Mouse (Mus musculus): ENCODE measurements around the gene Serpina3m.
"Not testable (repeated sequence)": the region's sequence is repeated elsewhere in the genome, so short reads cannot be mapped to it uniquely, and the experiment has no call there.

The Serpina3m gene

DNA sequence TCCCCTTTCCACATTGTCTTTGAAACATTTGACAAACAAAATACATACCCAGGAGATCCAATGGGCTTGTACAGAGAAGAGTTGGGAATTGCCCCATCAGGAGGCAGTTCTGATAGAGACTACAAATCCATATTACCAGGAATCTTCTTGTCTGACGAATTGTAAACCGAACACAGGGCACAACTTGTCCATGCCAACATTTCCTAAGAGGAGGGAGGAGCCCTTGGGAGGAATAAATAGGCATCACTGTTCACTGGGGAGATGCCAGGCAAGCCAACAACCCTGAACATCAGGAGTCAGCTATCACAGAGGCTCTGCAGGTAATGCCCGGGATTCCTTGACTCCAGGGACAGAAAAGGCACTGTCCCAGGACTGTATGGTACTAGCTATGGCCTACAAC, at the start of gene Serpina3m, which contains the start of gene Serpina3k:
Gene Serpina3m (plus strand): TSS at position 261 of the 400 bp plus-strand sequence.
Gene Serpina3k (plus strand): TSS at position 261 of the 400 bp plus-strand sequence.
- not testable (repeated sequence) for DNase-seq (ENCODE audit: low spot score)

- no peak for DNase-seq (ENCODE audit: low spot score)
Measured at GRCm38 (mm10) chr12:104289872-104290271, 48.4 kb upstream of the Serpina3m start.

DNA sequence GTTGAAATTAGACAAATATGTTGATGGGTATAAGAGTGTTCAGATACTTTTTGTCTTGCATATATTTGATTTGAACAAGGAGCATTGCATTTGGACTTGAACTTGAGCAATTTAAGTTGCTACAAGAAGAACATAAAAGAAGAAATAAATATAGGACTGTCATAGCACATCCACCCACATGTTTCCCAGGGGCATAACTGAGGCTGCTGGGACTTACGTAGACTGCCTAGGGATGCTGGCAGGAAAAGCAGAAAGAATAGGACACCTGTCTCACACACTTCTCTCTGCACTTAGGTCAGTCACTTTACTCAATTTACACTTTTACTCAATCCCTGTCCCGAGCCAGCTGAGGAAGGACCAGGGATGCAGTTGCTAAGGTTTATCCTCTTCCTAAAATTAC, 44.3 kb upstream of the Serpina3m start:
- no peak for DNase-seq (ENCODE audit: low spot score)

DNA sequence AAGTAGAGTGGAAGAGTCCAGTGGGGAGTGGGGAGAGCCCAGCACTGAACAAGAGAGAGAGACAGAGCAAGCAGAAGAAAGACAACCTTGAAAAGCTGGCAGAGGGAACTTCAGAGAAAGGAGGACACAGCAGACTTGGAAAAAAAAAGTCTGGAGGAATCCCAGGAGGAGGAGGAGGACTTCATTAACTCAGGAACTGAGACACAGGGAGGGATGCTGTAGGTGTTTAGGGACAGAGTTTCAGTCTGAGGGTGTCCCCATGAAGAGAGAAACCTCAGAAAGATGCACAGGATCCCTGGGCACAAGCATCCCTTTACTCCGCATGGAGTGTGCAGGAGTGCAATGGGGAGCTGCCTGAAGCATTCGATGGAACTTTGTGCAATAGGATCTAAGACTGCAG, 40.2 kb upstream of the Serpina3m start:
- no peak for DNase-seq (ENCODE audit: low spot score)

GRCm38 (mm10) chr12:104305991-104306390, 32.3 kb upstream of the Serpina3m start:
- DNase-seq (ENCODE audit: low spot score), result no peak

DNA sequence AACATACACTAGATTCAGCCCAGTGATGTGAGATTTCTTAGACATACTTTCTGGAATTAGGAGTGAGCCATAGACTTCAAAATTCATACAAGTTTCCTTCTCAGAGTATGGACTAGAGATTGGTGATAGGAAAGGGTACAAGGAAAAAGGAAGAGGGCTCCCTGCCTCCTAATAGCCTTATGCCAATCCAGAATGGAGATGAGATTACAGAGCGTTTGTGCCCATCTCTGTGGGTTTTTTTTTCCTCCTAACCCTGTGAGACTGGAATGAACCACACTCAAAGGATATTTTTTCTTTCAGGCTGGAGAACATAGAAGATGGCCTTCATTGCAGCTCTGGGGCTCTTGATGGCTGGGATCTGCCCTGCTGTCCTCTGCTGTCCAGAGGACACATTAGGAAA, 24.0 kb upstream of the Serpina3m start, which contains the start of gene Serpina3j:
Gene Serpina3j (plus strand): TSS at position 301 of the 400 bp plus-strand sequence.
- no peak for DNase-seq (ENCODE audit: low spot score)

- DNase-seq (ENCODE audit: low spot score), result no peak
Measured at GRCm38 (mm10) chr12:104322454-104322853, 15.8 kb upstream of the Serpina3m start.

DNA sequence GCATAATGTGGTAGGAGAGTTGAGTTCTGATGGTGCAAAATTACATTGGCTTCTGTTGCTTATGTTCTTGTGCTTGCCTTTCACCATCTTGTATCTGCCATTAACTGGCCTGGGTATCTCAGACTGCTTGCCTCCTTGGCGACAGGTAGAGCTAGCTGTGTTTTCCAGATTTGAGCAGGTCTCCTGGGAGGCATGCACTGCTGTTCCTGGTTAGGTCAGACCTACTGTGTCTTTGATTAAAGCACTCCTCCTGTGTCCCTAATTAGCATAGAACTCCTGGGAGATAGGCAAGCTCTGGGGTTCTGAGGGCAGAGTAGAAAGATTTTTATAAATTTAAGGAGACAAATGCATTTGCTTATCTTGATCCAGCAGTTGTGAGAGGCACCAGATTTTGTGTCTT, 6.6 kb upstream of the Serpina3m start:
- DNase-seq (ENCODE audit: low spot score), result no peak

DNA sequence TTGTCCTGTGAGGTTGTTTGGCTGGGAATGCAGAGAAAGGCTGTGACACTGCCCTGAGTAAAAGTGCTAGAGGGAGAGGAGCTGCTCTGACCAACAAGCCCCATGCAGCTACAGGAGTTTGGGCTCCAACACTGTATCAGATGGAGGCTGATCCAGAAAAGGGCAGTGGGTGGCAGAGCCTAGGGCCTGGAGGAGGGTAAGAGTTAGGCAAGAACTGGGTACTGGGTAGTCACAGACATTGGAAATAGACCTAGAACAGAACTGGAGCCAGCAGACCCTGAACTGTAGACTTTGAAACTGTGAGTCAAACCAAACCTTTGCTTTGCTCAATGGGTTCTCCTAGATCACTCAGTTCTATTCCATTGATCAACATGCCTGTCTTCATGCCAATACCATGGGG, 1.4 kb upstream of the Serpina3m start:
- DNase-seq (ENCODE audit: low spot score), result not testable (repeated sequence)

DNA sequence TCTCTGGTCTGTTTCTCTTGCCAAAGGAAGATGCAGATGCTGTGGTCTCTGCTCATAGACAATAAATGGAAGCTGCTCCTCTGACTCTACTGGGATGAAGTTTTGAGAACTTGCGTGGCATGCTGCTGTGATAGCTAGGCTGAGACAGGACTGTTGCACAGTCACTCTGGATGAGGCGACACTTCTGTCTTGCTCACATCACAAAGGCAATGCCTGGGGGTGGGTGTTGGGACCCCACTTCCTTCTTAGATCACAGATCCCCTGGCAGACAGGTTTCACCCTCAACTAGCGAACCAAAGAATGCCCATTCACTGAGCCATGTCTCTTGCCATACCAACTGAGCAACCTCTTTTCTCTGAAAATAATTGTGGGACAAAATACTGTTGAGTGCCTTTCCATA, 419 bp downstream of the Serpina3m start:
- no peak for DNase-seq (ENCODE audit: low spot score)

DNA sequence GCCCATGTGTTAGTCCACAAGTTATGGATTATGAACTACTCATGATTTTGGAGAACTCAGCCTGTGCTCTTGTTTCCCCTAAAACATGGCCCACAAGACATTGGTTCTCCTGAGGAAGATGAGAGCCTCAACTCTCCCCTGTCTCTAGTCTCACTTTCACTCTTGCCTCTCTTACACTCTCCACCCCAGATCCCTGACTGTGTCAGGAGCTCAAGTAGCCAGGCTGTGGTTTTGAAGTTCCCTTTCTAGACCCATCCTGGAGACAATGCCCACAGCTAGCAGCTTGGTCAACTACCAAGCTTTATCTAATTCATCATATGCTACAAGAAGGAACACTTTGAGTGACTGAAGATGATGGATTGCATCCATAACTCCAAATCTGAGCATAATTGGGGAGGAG, 4.2 kb downstream of the Serpina3m start:
- not testable (repeated sequence) for DNase-seq (ENCODE audit: low spot score)

DNA sequence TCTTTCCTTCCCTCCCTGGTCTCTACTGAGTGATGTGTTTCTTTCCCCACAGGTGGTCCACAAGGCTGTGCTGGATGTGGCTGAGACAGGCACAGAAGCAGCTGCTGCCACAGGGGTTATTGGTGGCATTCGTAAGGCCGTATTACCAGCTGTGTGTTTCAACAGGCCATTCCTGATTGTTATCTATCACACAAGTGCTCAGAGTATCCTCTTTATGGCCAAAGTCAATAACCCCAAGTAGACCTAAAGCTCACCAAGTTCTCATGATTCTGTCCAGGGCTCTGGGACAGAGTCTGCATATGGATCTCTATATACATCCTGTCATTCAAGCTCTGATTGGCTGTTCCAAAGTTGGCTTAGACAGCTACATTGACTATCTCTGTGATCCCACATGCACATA, 6.9 kb downstream of the Serpina3m start:
- DNase-seq (ENCODE audit: low spot score), result no peak

- DNase-seq (ENCODE audit: low spot score), result no peak
Measured at GRCm38 (mm10) chr12:104345707-104346106, 7.4 kb downstream of the Serpina3m start.

- DNase-seq (ENCODE audit: low spot score), result no peak
Measured at GRCm38 (mm10) chr12:104347091-104347490, 8.8 kb downstream of the Serpina3m start.

GRCm38 (mm10) chr12:104351812-104352211, 13.5 kb downstream of the Serpina3m start:
- DNase-seq (ENCODE audit: low spot score), result not testable (repeated sequence)

GRCm38 (mm10) chr12:104356006-104356405, 17.7 kb downstream of the Serpina3m start:
- DNase-seq (ENCODE audit: low spot score), result no peak

DNA sequence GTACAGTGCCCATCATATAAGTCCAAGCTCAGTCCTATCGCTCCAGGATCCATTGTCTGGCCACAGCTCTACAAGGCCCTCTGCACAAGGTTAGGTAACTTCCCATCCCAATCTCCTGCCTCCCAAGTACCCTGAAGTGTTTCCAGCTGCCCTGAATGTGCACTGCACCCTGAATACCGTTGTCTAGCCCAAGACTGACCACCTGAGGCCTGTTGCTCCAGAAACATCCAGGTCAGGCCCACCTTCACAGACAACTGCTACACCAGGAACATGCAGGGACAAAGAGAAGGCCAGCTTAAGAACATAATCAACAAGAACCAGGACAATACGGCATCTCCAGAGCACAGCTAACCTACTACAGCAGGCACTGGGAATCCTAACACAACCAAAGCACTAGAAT, 31.7 kb downstream of the Serpina3m start:
- DNase-seq (ENCODE audit: low spot score), result no peak

- DNase-seq (ENCODE audit: low spot score), result not testable (repeated sequence)
Measured at GRCm38 (mm10) chr12:104377179-104377578, 38.9 kb downstream of the Serpina3m start.

DNA sequence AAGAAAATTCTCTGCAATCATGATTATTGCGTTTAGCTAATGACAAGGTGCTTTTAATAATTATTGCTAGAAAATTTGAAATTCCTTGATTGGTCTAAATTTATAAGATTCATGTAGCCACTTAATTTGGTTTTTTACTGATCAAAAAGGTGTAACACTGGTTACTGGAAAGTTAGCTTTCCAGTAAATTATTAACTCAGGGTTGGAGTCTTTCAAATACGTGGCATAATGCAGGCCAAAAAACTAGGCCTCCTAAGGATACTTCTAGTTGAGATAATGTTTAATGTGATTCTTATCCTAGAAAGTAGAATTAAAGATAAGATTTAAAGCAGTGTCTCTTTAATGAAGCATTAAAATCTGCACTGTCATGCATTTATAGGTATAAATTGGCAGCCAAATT, 40.1 kb downstream of the Serpina3m start:
- DNase-seq (ENCODE audit: low spot score), result not testable (repeated sequence)

GRCm38 (mm10) chr12:104378815-104379214, 40.5 kb downstream of the Serpina3m start:
- DNase-seq (ENCODE audit: low spot score), result not testable (repeated sequence)

DNA sequence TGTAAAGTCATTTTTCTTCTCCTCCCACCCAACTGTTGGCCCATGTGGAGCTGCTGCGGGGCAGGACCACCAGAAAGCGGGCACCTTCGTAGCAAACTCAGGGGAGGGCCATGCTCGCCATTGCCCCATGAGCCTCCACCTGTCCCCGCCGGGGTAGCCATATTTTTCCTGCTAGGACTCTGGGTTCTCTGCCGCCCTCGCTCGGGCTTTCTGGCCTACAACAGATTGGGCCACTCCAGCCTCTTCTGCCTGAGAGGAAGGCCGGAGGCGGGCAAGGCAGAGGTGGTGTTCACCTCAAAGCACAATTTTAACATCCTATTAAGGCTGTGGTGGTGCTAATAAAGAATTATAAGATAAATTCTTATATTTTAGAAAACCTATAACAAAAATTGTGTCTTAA, 41.6 kb downstream of the Serpina3m start:
- DNase-seq (ENCODE audit: low spot score), result no peak

DNA sequence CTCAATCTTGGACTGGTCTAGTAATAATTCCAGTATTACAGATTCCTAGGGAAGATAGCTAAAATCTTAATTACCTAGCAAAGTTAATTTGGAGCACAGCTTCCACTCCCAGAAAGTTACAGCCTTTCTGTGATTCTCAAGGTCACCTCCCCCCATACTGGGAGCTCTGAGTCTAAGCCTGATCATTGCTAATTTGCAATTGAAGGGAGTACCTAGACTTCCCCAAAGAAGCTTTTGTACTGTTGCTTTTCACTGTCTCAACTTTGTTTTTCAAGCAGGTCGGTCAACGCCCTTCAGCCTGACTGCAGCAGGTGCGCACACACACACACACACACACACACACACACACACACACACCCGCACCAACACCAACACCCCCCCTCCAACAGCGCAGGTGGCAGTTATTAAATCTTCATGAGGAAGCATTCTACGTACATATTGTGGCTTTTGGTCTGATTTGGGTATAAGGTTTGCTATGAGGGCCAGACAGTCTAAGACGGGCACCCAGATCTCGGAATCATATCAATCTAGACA, 42.9 kb downstream of the Serpina3m start:
- DNase-seq (ENCODE audit: low spot score), result not testable (repeated sequence)

DNA sequence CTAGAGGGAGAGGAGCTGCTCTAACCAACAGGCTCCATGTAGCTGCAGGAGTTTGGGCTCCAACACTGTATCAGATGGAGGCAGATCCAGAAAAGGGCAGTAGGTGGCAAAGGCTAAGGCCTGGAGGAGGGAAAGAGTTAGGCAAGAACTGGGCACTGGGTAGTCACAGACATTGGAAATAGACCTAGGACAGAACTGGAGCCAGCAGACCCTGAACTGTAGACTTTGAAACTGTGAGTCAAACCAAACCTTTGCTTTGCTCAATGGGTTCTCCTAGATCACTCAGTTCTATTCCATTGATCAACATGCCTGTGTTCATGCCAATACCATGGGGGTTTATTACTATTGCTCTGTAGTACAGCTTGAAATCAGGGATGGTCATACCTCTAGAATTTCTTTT, 47.7 kb downstream of the Serpina3m start:
- not testable (repeated sequence) for DNase-seq (ENCODE audit: low spot score)

DNA sequence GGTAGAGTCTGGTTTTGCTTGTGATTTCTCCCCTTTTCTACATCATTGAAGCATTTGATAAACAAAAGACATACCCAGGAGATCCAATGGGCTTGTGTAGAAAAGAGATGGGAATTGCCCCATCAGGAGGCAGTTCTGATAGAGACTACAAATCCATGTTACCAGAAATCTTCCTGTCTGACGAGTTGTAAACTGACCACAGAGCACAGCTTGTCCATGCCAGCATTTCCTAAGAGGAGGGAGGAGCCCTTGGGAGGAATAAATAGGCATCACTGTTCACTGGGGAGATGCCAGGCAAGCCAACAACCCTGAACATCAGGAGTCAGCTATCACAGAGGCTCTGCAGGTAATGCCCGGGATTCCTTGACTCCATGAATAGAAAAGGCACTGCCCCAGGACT, 48.6 kb downstream of the Serpina3m start:
- not testable (repeated sequence) for DNase-seq (ENCODE audit: low spot score)
